Mouse (Mus musculus) thymus, adult 2 months (tissue): ENCODE results near the gene Dclre1c.

Experiments used
- CTCF ChIP-seq: fragments of 200-500 bp; IDR thresholded peaks from 2 replicates; pipeline ENCODE4 v1.5.1; 2012; ENCODE audit warnings: mild to moderate bottlenecking, control low read depth, low read length, moderate library complexity, borderline replicate concordance; ENCODE audit not compliant: control insufficient read depth, poor library complexity, insufficient read depth; ENCODE audit errors: extremely low read depth
- POLR2A ChIP-seq: fragments of 200-500 bp; IDR thresholded peaks from 2 replicates; pipeline ENCODE4 v1.6.1; 2012; ENCODE audit warnings: mild to moderate bottlenecking, low read length, control low read depth, moderate library complexity; ENCODE audit not compliant: control insufficient read depth, poor library complexity, insufficient read depth; ENCODE audit errors: extremely low read depth

DNA sequence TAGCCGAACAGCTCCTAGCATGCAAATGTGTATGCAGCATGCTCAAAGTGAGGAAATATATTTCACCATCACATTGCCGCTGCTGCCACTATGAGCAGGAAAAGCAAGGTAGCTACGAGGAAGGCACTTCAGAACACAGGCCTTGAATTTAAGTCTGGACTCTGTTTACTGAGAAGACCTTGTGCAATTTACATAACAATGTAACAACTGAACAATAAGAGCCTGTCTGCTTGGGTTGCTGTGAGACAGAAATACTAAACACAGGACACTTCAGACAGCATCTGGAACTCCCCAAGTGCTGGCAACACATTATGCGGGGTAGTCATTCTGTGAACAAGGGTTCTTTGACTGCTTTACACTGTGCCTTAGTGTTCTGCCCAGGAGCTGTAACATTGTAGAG is 3.8 kb upstream of the Dclre1c start:
- TF ChIP-seq CTCF (no peak), POLR2A (no peak)
